Mouse (Mus musculus): ENCODE measurements around the gene Spint1. TPM values are rescaled to one million over a fixed set of nuclear protein-coding genes. Genes with fewer than 3 reads are reported as not detected.

The Spint1 gene
- polyA plus RNA-seq (2015; fragmentation: Illumina TruSeq; extraction: RNeasy Lipid Tissue Mini Kit (QIAGEN cat#74804); ENCODE audit: insufficient read depth, low read depth, low replicate concordance) = 27.8 TPM

DNA sequence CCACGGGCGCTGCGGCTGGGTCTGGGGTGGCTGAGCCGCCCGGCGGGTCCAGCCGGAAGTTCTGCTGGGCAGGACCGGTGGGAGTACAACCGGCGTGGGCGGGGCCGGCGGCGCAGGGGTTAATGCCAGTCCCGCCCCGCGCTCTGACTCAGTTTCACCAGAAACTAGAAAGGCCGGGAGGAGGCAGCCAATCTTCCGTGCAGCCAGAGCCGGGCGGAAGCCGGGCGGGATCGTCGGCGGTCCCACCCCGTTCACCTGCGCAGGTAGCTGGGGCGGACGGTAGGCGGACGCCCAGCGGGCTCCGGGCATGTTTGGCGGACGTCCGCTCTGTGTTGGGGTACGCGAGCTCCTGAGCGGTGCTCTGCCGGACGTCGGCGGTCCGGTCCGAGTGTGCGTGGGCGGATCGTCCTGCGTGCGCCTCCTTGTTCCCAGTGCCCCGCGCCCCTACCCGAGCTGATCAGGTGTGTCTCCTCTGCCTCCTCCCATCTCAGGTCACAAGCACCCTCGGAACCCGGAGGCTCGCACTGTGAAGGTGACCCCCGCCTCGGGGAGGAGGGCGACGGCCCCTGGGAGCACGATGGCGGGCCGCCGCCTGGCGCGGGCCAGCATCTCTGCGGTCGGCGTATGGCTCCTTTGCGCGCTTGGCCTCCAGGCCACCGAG, at the start of gene Spint1:
Gene Spint1 (plus strand): TSS at position 153 of the 661 bp plus-strand sequence.

GRCm38 (mm10) chr2:119208344-119209175, 28.6 kb upstream of the Spint1 start, which contains the start of the genes Zfyve19 and Dnajc17:
Gene Zfyve19, plus strand, starts transcription at chr2:119208617.
Gene Dnajc17, minus strand, starts transcription at chr2:119208795.

GRCm38 (mm10) chr2:119229775-119230704, 7.1 kb upstream of the Spint1 start, which contains the start of gene Ppp1r14d:
Gene Ppp1r14d, minus strand, starts transcription at chr2:119229906.

DNA sequence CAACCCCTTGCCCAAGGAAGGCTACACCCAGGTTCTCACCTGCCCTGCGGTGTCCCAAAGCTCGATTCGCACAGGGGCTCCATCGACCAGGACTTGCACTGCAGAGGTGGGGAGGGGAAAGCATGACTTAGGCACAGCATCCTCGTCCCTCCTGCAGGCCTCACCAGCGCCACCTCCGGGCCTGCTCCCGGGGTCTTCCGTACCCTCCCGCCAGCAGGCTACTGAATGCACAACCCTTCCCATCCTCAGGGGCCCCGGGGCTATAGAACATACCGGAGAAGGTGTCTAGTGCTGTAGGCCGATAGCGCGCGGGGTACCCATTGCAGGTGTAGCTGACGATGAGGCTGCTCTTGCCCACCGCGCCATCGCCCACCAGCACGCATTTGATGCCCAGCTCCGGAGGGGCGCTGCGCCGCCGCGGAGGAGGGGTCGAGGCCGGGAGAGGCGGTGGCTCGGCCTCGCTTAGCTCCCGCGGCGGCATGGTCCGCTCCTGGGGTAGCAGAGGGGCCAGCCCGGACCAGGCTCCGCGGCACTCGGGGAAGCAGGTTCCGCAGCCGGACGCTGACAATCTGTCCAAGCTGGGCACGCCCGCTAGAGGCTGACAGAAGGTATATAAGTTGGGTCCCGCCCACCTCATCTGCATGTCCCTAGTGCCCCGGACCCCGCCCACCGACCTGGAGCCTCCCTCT, 33.6 kb downstream of the Spint1 start, which contains the start of gene Rhov:
Gene Rhov (minus strand): TSS at position 630 of the 689 bp plus-strand sequence.

DNA sequence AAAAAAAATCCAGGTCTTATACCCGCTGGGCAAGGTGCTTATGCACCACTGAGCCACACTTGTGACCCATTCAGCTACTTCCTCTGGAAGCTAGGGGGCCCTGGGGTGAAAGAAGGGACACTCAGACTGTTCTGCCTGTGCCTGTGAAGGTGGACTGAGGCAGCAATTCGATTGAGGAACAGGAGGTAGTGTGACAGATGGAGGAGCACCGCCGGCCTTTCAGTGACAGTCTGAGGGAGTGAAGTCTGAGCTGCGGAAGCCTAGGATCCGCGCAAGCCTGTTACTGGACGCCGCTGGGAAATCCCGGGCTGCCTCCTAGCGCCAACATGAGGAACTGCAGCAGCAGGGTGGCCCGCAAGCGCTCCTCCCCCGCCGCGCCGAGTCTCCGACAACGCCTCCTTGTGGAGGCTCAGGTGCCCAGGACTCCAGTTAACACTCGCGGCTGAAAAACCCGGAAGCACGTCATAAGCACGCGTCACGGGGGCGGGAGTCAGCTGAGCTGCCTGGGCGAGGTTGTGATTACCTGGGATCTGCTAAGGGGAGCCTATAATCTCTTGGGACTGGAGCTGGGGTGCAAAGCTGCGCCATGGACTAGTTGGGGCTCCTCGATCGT, 51.2 kb downstream of the Spint1 start, which contains the start of gene Vps18:
Gene Vps18 (plus strand): TSS at position 471 of the 613 bp plus-strand sequence.

Other genes with a start within 250 kb of the Spint1 start
- gene Ccdc32, start 208.0 kb upstream of the Spint1 start, polyA plus RNA-seq (2015; fragmentation: Illumina TruSeq; extraction: RNeasy Lipid Tissue Mini Kit (QIAGEN cat#74804); ENCODE audit: insufficient read depth, low read depth, low replicate concordance) = 3.7 TPM
- gene Rpusd2, start 202.6 kb upstream of the Spint1 start, polyA plus RNA-seq (2015; fragmentation: Illumina TruSeq; extraction: RNeasy Lipid Tissue Mini Kit (QIAGEN cat#74804); ENCODE audit: insufficient read depth, low read depth, low replicate concordance) = 0.50 TPM
- not detected for gene Knl1, start 190.2 kb upstream of the Spint1 start, polyA plus RNA-seq (2015; fragmentation: Illumina TruSeq; extraction: RNeasy Lipid Tissue Mini Kit (QIAGEN cat#74804); ENCODE audit: insufficient read depth, low read depth, low replicate concordance)
- 0.59 TPM for gene Rad51, start 124.6 kb upstream of the Spint1 start, polyA plus RNA-seq (2015; fragmentation: Illumina TruSeq; extraction: RNeasy Lipid Tissue Mini Kit (QIAGEN cat#74804); ENCODE audit: insufficient read depth, low read depth, low replicate concordance)
- 13.2 TPM for gene Rmdn3, start 80.3 kb upstream of the Spint1 start, polyA plus RNA-seq (2015; fragmentation: Illumina TruSeq; extraction: RNeasy Lipid Tissue Mini Kit (QIAGEN cat#74804); ENCODE audit: insufficient read depth, low read depth, low replicate concordance)
- gene Gchfr, start 69.6 kb upstream of the Spint1 start, polyA plus RNA-seq (2015; fragmentation: Illumina TruSeq; extraction: RNeasy Lipid Tissue Mini Kit (QIAGEN cat#74804); ENCODE audit: insufficient read depth, low read depth, low replicate concordance) = not detected
- gene Gm14137, start 62.9 kb upstream of the Spint1 start, polyA plus RNA-seq (2015; fragmentation: Illumina TruSeq; extraction: RNeasy Lipid Tissue Mini Kit (QIAGEN cat#74804); ENCODE audit: insufficient read depth, low read depth, low replicate concordance) = not detected
- 16.8 TPM for gene Zfyve19, start 28.7 kb upstream of the Spint1 start, polyA plus RNA-seq (2015; fragmentation: Illumina TruSeq; extraction: RNeasy Lipid Tissue Mini Kit (QIAGEN cat#74804); ENCODE audit: insufficient read depth, low read depth, low replicate concordance)
- 4.6 TPM for gene Dnajc17, start 28.6 kb upstream of the Spint1 start, polyA plus RNA-seq (2015; fragmentation: Illumina TruSeq; extraction: RNeasy Lipid Tissue Mini Kit (QIAGEN cat#74804); ENCODE audit: insufficient read depth, low read depth, low replicate concordance)
- 1.2 TPM for gene Ppp1r14d, start 7.5 kb upstream of the Spint1 start, polyA plus RNA-seq (2015; fragmentation: Illumina TruSeq; extraction: RNeasy Lipid Tissue Mini Kit (QIAGEN cat#74804); ENCODE audit: insufficient read depth, low read depth, low replicate concordance)
- 2.1 TPM for gene Rhov, start 33.9 kb downstream of the Spint1 start, polyA plus RNA-seq (2015; fragmentation: Illumina TruSeq; extraction: RNeasy Lipid Tissue Mini Kit (QIAGEN cat#74804); ENCODE audit: insufficient read depth, low read depth, low replicate concordance)
- 3.5 TPM for gene Vps18, start 51.4 kb downstream of the Spint1 start, polyA plus RNA-seq (2015; fragmentation: Illumina TruSeq; extraction: RNeasy Lipid Tissue Mini Kit (QIAGEN cat#74804); ENCODE audit: insufficient read depth, low read depth, low replicate concordance)
- 6.2 TPM for gene Dll4, start 88.4 kb downstream of the Spint1 start, polyA plus RNA-seq (2015; fragmentation: Illumina TruSeq; extraction: RNeasy Lipid Tissue Mini Kit (QIAGEN cat#74804); ENCODE audit: insufficient read depth, low read depth, low replicate concordance)
- 15.9 TPM for gene Chac1, start 113.9 kb downstream of the Spint1 start, polyA plus RNA-seq (2015; fragmentation: Illumina TruSeq; extraction: RNeasy Lipid Tissue Mini Kit (QIAGEN cat#74804); ENCODE audit: insufficient read depth, low read depth, low replicate concordance)
- 3.6 TPM for gene Ino80, start 240.3 kb downstream of the Spint1 start, polyA plus RNA-seq (2015; fragmentation: Illumina TruSeq; extraction: RNeasy Lipid Tissue Mini Kit (QIAGEN cat#74804); ENCODE audit: insufficient read depth, low read depth, low replicate concordance)

Measured in pancreas, adult 10 weeks (tissue).